Mouse (Mus musculus) midbrain, embryonic 15.5 days (tissue): ENCODE measurements around the gene Ankrd39. TPM values are rescaled to one million over a fixed set of nuclear protein-coding genes. Genes with fewer than 3 reads are reported as not detected.
A peak's percentile ranks its signal among the peaks of the same experiment; 100 is the strongest.

ENCODE experiments used
- ATAC-seq: fragments of 200-750 bp; cut with Nextera tagmentation; replicated peaks from 2 replicates; pipeline ENCODE4 v1.8.0; 2017; ENCODE audit warnings: moderate TSS enrichment
- H3K27ac ChIP-seq: fragments of 300-500 bp; sonication (generic); 2 replicates; pipeline ENCODE4 v1.5.1; 2015; ENCODE audit warnings: mild to moderate bottlenecking, inconsistent platforms
- H3K27me3 ChIP-seq: fragments of 300-500 bp; sonication (generic); replicated peaks from 2 replicates; pipeline ENCODE4 v1.6.1; 2015; ENCODE audit warnings: inconsistent platforms
- H3K36me3 ChIP-seq: fragments of 300-500 bp; sonication (generic); replicated peaks from 2 replicates; pipeline ENCODE4 v1.6.1; 2015; ENCODE audit warnings: inconsistent platforms
- H3K4me1 ChIP-seq: fragments of 300-500 bp; sonication (generic); 2 replicates; pipeline ENCODE4 v1.6.1; 2015; ENCODE audit warnings: inconsistent platforms
- H3K4me2 ChIP-seq: fragments of 300-500 bp; sonication (generic); 2 replicates; pipeline ENCODE4 v1.6.1; 2015; ENCODE audit warnings: inconsistent platforms, mild to moderate bottlenecking, moderate library complexity
- H3K4me3 ChIP-seq: fragments of 300-500 bp; sonication (generic); 2 replicates; pipeline ENCODE4 v1.5.1; 2015; ENCODE audit warnings: mild to moderate bottlenecking, inconsistent platforms
- H3K9ac ChIP-seq: fragments of 300-500 bp; sonication (generic); 2 replicates; pipeline ENCODE4 v1.6.1; 2015; ENCODE audit warnings: mild to moderate bottlenecking, inconsistent platforms
- H3K9me3 ChIP-seq: fragments of 300-500 bp; sonication (generic); 2 replicates; pipeline ENCODE4 v1.6.1; 2016; ENCODE audit warnings: inconsistent platforms
- WGBS: fragments of 180-500 bp; shearing (Covaris S2); methylation state at CpG from one replicate; pipeline ENCODE4 v1.1.7; 2015; ENCODE audit warnings: mixed read lengths; 5-methylcytosine and 5-hydroxymethylcytosine counted together
- polyA plus RNA-seq: library from polyadenylated mRNA; unstranded; fragments of >200 nt; fragmentation: Nextera tagmentation; extraction: Ambion mirVana; gene quantifications from 2 replicates; pipeline ENCODE4 v1.2.1, GENCODE M21; 2015

The Ankrd39 gene
- polyA plus RNA-seq, 1 experiment from 2014 or later = 32.5 TPM

DNA sequence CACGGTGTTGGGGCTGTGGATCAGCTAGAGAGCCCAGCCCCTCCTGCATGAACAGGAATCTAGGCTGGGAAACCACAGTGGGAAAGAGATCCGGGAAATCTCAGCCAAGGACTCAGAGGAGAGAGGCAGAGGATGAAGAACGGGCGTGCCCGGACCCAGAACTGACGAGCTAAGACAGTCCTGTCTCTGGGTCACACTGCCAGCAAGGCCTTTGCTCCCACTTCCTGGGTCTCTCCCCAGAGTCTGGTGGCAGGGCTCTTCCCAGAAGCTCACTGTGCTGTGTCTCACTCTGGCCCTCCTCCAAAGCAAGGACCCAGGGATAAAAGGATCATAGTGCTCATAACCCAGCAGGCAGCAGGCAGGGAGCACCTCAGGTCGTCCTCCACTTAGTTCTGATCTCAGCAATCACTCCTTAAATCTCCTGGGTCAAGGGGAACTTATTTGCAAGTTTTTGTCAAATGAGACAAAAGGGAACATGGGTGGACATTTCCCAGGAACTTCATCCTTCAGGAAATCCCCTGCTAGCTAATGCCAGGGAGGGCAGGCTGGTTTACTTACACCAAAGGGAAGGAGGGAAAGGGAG, 22.5 kb upstream of the Ankrd39 start:
- 57% methylated on average over 7 of the region's 7 CpGs for WGBS
- H3K4me2 ChIP-seq = no peak overlapping the region
- no peaks in the 10 kb centered on the region for H3K9me3 ChIP-seq
- H3K27ac ChIP-seq = no peak overlapping the region
- no peak for ATAC-seq
- no peaks in the 10 kb centered on the region for H3K36me3 ChIP-seq
- no peaks in the 10 kb centered on the region for H3K27me3 ChIP-seq
- no peak overlapping the region for H3K4me3 ChIP-seq
- no peak overlapping the region for H3K9ac ChIP-seq
- H3K4me1 ChIP-seq = no peaks in the 10 kb centered on the region

DNA sequence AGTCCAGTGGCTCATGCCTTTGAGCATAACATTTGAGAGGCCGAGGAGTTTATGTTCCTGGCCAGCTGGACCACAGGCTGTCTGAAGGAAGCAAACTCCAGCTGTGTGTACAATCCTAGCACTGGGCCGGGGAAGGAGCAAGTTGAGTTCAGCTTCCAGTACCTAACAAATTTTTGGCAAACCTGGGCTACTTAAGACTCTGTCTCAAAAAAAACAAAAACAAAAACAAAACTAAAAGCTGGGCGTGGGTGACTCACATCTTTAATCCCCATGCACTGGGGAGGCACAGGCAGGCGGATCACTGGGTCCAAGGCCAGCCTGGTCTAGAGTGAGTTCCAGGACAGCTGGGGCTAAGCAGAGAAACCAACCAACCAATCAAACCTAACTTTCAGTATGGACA, 21.5 kb upstream of the Ankrd39 start:
- no peak for ATAC-seq
- H3K9ac ChIP-seq = no peak overlapping the region
- H3K4me3 ChIP-seq = no peak overlapping the region
- no peak overlapping the region for H3K4me2 ChIP-seq
- 69% methylated on average over 4 of the region's 4 CpGs for WGBS
- H3K36me3 ChIP-seq = no peaks in the 10 kb centered on the region
- H3K9me3 ChIP-seq = no peaks in the 10 kb centered on the region
- H3K27ac ChIP-seq = no peak overlapping the region
- H3K4me1 ChIP-seq = no peaks in the 10 kb centered on the region
- no peaks in the 10 kb centered on the region for H3K27me3 ChIP-seq

DNA sequence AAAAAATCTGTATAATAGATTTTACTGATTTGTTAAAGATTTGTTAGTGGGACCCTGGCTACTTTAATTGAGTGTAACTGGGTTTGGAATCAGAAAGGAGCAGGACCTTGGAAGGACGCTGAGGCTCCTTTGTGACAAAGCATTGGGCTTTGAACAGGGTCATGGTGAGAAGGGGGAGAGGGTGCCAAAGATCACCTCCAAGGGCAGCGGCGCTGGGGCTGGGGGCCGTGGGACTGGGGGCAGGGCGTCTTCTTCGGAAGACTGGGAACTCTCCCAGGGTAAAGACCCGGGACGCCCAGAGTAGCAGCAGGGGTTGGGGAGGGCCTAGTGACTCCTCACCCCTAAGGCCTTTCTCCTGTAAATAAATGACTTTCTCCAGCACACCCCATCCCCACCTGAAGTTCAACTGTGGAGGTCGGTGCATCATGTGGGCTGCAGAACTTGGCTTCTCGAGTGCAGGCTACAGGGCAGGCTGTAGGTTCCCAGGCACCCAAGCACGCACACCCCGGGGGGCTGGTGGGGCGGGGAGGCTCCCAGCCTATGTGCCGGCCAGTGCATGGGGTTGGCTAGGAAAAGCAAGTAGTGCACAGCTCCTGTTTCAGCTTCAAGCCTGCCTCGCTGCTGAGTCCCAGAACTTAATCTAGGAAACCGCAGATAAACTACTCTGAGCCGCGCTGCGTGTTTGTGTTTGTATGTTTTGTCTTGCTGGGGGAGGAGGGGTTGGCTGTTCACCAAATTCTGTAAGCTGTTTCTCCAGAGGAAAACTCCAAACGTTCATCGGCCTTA, 20.8 kb upstream of the Ankrd39 start:
- Histone ChIP-seq H3K27ac (no peak overlapping the region), H3K4me2 (no peak overlapping the region), H3K9me3 (no peaks in the 10 kb centered on the region), H3K36me3 (no peaks in the 10 kb centered on the region), H3K4me1 (no peaks in the 10 kb centered on the region), H3K9ac (no peak overlapping the region), H3K4me3 (no peak overlapping the region), H3K27me3 (no peaks in the 10 kb centered on the region)
- WGBS = 45% methylated on average over 21 of the region's 21 CpGs
- no peak for ATAC-seq

DNA sequence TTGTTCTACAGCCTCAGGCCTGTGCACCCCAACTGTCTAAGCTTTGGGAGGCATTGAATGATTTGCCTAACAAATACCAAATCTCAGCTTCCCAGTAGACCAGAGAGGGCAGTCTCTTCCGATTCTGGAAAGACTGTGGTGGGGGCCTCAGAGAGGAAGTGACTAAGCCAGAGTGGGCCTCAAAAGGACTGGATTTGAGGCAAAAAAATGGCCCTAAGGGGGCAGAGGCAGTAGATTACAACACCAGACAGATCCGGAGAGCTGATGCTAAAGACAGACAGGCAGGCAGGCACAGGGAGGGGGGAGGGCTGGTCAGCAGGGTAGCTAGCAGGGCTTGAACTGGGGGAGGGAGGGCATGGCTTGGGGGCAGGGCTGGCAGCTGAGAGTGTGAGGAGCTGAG, 19.2 kb upstream of the Ankrd39 start:
- Histone ChIP-seq H3K9me3 (no peaks in the 10 kb centered on the region), H3K9ac (no peak overlapping the region), H3K4me1 (no peaks in the 10 kb centered on the region), H3K4me3 (no peak overlapping the region), H3K27me3 (no peaks in the 10 kb centered on the region), H3K4me2 (no peak overlapping the region), H3K27ac (no peak overlapping the region), H3K36me3 (no peaks in the 10 kb centered on the region)
- ATAC-seq = no peak
- 4% methylated on average over 2 of the region's 2 CpGs for WGBS

DNA sequence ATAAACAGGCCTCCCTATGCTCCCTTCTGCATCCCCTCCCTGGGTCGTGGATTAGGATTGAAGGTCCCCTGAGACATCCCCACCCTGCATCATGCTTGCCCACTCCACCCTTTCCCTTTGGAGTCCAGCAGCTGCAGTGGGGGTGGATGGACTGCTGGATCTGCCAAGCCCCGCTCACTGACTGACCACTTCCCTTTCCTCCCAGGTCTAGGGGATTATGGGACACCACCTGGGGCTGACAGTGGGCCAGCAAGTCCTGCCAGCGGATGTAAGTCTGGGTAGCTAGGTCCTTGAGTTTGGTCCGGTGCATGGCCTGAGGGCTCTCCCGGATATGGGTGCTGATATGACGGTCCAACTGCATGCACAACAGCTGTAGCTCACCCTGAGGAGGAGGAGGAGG, 16.9 kb upstream of the Ankrd39 start:
- Histone ChIP-seq H3K4me2 (no peak overlapping the region), H3K4me1 (peaks cover 2% of the 10 kb centered on the region), H3K9ac (no peak overlapping the region), H3K27me3 (no peaks in the 10 kb centered on the region), H3K27ac (no peak overlapping the region), H3K36me3 (no peaks in the 10 kb centered on the region), H3K9me3 (no peaks in the 10 kb centered on the region), H3K4me3 (no peak overlapping the region)
- no peak for ATAC-seq
- WGBS = 79% methylated on average over 6 of the region's 6 CpGs

DNA sequence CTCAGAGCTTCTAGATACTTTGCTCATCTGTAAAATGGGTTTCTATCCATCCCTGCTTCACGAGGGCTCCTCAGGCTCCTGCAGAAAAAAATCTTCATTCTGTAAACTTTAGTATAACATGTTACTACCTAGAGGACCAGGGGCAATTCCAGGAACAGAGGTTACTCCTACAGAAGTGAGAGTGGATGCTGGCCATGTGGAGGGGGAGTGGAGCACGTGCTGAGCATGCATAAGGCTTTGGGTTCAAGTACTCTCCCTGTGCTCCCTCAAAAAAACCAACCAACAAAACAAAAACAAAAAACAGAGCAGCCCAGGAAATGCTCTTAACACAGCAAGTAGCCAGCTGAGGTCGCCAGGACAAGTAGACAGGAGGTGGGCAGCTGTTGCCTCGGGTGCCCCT, 16.4 kb upstream of the Ankrd39 start:
- no peak overlapping the region for H3K27ac ChIP-seq
- H3K4me3 ChIP-seq = no peak overlapping the region
- H3K4me1 ChIP-seq = peaks cover 6% of the 10 kb centered on the region
- H3K27me3 ChIP-seq = no peaks in the 10 kb centered on the region
- H3K9ac ChIP-seq = no peak overlapping the region
- no peaks in the 10 kb centered on the region for H3K36me3 ChIP-seq
- no peak for ATAC-seq
- no peaks in the 10 kb centered on the region for H3K9me3 ChIP-seq
- no peak overlapping the region for H3K4me2 ChIP-seq
- WGBS = 70% methylated on average over 4 of the region's 4 CpGs

DNA sequence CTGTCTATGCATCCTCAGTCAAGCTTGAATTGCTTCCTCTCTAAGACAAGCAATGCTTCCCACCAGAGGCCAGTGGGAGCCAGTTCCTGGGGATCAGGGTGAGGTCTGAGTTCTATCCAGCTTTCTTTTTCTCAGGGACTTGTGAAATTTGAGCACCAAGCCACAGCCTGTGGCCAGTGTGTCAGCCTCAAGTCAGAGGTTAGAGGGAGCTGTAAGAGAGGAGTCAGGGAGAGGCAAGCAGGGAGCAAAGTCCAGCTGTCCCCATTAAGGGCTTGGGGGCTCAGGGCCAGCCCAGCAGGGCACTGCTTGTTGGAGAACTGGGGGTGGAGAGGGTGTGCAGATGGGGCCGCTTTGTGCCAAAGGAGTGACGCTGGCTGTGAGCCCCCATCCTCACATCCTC, 16.0 kb upstream of the Ankrd39 start:
- 88% methylated on average over 2 of the region's 2 CpGs for WGBS
- Histone ChIP-seq H3K27me3 (no peaks in the 10 kb centered on the region), H3K4me3 (no peak overlapping the region), H3K36me3 (no peaks in the 10 kb centered on the region), H3K9me3 (no peaks in the 10 kb centered on the region), H3K27ac (no peak overlapping the region), H3K4me2 (no peak overlapping the region), H3K4me1 (peaks cover 10% of the 10 kb centered on the region), H3K9ac (no peak overlapping the region)
- ATAC-seq = no peak

DNA sequence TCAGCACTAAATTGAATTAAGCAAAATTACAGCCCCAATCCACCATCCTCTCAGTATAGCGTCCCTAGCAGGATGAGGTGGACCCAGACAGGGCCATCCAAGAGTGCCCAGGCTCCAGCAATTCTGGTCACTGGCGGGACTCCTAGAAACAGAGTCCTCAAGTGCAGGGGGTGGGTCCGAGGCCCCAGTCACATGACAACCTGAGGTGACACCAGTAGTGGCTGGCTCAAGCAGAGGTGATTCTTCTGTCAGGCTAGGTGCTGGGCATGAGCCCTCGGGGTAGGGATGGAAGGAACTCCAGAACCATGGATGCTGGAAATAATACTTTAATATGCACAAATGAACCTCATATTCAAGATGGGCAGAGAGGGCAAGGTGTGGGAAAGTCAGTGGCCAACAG, 15.1 kb upstream of the Ankrd39 start:
- no peak for ATAC-seq
- 75% methylated on average over 4 of the region's 4 CpGs for WGBS
- Histone ChIP-seq H3K4me2 (no peak overlapping the region), H3K9ac (no peak overlapping the region), H3K27me3 (no peaks in the 10 kb centered on the region), H3K4me3 (no peak overlapping the region), H3K9me3 (no peaks in the 10 kb centered on the region), H3K36me3 (no peaks in the 10 kb centered on the region), H3K27ac (no peak overlapping the region), H3K4me1 (peaks cover 10% of the 10 kb centered on the region)

DNA sequence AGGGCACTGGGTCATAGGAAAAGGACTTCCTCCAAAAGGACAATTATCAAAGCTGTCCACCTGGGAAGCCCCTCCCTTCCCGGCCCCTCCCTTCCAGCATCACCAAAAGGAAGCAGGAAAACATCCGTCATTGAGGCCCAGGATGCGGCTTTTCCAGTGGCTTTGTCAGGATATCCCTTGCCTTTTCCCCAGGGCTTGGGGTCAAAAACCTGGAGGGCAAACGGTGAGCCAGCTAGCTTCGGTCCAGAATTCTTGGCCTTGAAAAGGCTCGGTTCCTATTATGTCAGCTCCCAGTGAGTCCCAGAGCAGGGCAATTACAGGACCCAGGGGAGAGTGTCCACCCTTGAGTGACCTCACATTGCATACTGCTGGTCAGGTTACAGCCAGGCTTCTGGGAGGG, 13.7 kb upstream of the Ankrd39 start:
- Histone ChIP-seq H3K36me3 (no peaks in the 10 kb centered on the region), H3K9me3 (no peaks in the 10 kb centered on the region), H3K4me2 (no peak overlapping the region), H3K4me1 (peaks cover 10% of the 10 kb centered on the region), H3K27ac (no peak overlapping the region), H3K9ac (no peak overlapping the region), H3K4me3 (no peak overlapping the region), H3K27me3 (no peaks in the 10 kb centered on the region)
- ATAC-seq = no peak
- 62% methylated on average over 6 of the region's 6 CpGs for WGBS

DNA sequence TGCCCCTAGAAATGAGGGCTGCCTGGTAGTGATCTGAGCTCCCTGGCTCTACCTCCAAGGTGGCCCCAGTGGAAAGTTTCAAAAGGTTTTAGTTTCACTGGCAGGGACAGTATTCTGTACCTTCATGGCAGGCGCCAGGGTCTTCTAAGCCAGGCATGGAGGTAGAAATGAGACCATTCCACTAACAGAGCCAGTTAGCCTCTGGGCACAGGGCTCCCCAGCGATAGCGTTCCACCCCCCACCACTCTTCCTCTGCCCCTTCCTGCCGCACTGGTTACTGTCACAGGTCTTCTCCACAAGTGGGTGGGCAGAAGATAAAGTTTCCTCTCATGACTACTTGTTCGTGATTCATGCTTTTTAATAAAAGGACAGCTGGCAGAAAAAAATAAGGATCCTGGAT, 12.6 kb upstream of the Ankrd39 start:
- H3K36me3 ChIP-seq = no peaks in the 10 kb centered on the region
- 78% methylated on average over 5 of the region's 5 CpGs for WGBS
- no peaks in the 10 kb centered on the region for H3K9me3 ChIP-seq
- no peak overlapping the region for H3K4me2 ChIP-seq
- no peak overlapping the region for H3K4me3 ChIP-seq
- H3K9ac ChIP-seq = no peak overlapping the region
- ATAC-seq = no peak
- no peaks in the 10 kb centered on the region for H3K27me3 ChIP-seq
- H3K27ac ChIP-seq = no peak overlapping the region
- peaks cover 20% of the 10 kb centered on the region for H3K4me1 ChIP-seq

DNA sequence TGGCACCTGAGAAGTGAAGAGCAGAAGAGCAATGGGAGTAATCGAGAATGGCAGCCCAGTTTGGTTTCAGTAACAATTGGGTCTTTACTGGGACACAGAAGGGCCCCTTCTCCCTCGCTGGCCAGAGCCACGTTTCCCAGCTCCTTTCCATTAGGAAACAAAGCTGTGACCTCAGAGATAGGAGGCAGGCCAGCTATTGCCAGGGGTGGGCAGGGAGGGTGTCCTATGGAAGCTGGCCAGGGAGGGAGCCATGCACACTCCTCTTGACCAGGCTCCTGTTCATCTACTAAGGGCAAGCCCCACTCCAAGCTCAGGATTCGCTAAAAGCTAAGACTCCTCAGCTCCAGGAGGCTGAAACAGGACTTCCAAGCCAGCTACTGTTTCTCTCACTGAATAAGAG, 12.0 kb upstream of the Ankrd39 start:
- H3K4me2 ChIP-seq = peak overlapping the region; percentile 96; the same call in 1 of the 2 replicates
- no peaks in the 10 kb centered on the region for H3K36me3 ChIP-seq
- no peaks in the 10 kb centered on the region for H3K9me3 ChIP-seq
- H3K4me1 ChIP-seq = peaks cover 27% of the 10 kb centered on the region
- H3K27ac ChIP-seq = no peak overlapping the region
- ATAC-seq = no peak
- H3K27me3 ChIP-seq = no peaks in the 10 kb centered on the region
- H3K4me3 ChIP-seq = no peak overlapping the region
- no peak overlapping the region for H3K9ac ChIP-seq
- WGBS = 10% methylated on average over 4 of the region's 4 CpGs

DNA sequence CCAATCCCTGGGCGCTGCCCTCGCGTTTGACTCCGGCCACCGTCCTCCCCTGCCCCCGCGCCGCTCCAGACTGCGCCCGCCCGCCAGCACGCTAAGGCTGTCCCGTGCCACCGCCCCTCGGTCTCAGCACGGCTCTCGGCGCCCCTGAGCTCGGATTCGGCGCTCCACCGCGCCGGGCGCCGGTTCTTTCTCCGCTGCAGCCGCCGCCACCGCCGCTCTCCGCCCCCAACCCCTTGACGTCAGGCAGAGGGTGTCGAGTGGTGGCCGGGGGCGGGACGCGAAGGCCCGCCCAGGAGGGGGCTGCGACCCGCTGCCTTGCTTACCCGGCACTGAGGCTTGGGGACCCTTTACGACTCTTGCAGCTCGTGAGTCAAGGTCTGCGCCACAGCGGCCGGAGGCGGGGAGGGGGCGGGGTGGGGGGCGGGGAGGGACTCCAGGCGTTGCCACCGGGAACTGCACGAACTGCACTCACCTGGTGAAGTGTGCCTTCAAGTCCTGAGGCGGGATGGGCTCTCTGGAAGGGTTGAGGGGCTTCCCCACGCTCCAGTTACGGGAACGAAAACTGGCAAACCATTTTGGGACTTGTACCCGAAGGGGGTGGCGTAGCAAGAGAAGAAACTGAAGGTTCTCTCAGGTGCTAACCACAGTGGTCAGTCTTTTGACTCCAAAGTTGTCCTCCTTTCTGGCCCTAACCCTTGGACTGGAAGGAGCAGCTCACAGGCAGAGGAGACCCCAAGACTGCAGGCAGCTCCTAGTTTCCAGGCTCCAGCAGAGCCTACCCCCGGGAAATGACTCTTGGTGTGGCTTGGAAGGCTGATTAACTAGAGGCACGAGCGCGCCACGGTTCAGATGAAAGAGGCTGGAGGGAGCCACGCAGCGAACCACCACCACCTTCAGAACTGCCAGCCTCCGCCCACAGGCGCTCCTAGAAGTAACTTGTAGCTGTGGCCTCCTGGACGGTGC, 11.1 kb upstream of the Ankrd39 start, which contains the start of gene Sema4c:
TSS of gene Sema4c (minus strand) at position 319 of the 963 bp plus-strand sequence.
- Histone ChIP-seq H3K9me3 (no peaks in the 10 kb centered on the region), H3K4me3 (peak within 1 kb of the TSS; percentile 94), H3K27ac (peak within 1 kb of the TSS; percentile 97), H3K36me3 (peaks cover 8% of the 10 kb centered on the region), H3K4me1 (peaks cover 33% of the 10 kb centered on the region), H3K4me2 (peak within 1 kb of the TSS; percentile 96), H3K9ac (peak within 1 kb of the TSS; percentile 99), H3K27me3 (no peaks in the 10 kb centered on the region)
- under 1% methylated on average over 68 of the region's 69 CpGs for WGBS
- peak; percentile 68 for ATAC-seq
